ENCODE assay signal across 8 mouse cellular contexts in genomic region chr14:55822435-55822990, GRCm38 (mm10). TPM values are rescaled to one million over a fixed set of nuclear protein-coding genes. Genes with fewer than 3 reads are reported as not detected.
DNase-seq lines count a peak whose midpoint lies in the region; ATAC-seq lines count a peak whose summit lies in the region.

No protein-coding gene starts in this region.

- peak overlapping the region; percentile 100 for H3K27ac ChIP-seq in embryonic facial prominence, embryonic 15.5 days (replicated peaks)
- peak overlapping the region; percentile 92 for H3K27ac ChIP-seq in heart, embryonic 12.5 days (ENCODE audit: poor library complexity, severe bottlenecking)
- H3K27ac ChIP-seq in kidney, embryonic 14.5 days (ENCODE audit: low read depth, low read length): peak overlapping the region; percentile 97
- no peak overlapping the region; the same call in 1 of the 2 replicates for H3K27ac ChIP-seq in liver, embryonic 13.5 days
- peak overlapping the region; percentile 97 for H3K27ac ChIP-seq in stomach, embryonic 15.5 days

- ATAC-seq in embryonic facial prominence, embryonic 15.5 days (ENCODE audit: insufficient number of reproducible peaks, low FRiP score, low TSS enrichment, low read depth): no peak
- peak; percentile 30 for ATAC-seq in heart, embryonic 12.5 days (ENCODE audit: insufficient number of reproducible peaks, low FRiP score)
- no peak for ATAC-seq in kidney, embryonic 14.5 days (ENCODE audit: low FRiP score, low TSS enrichment)
- ATAC-seq in liver, embryonic 13.5 days (ENCODE audit: low read depth): peak; percentile 55; the same call in 1 of the 2 replicates
- ATAC-seq in stomach, embryonic 15.5 days (ENCODE audit: insufficient read depth, low FRiP score, low read depth): no peak

- H3K4me2 ChIP-seq in embryonic facial prominence, embryonic 15.5 days (replicated peaks): peak overlapping the region; percentile 76
- H3K4me2 ChIP-seq in heart, embryonic 12.5 days: peak overlapping the region; percentile 81
- H3K4me2 ChIP-seq in kidney, embryonic 14.5 days (replicated peaks; ENCODE audit: low read depth, low read length): peak overlapping the region; percentile 81
- peak overlapping the region; percentile 79 for H3K4me2 ChIP-seq in liver, embryonic 13.5 days
- H3K4me2 ChIP-seq in stomach, embryonic 15.5 days: peak overlapping the region; percentile 69

- no peaks in the 10 kb centered on the region for H3K36me3 ChIP-seq in embryonic facial prominence, embryonic 15.5 days
- H3K36me3 ChIP-seq in heart, embryonic 12.5 days: no peaks in the 10 kb centered on the region
- no peaks in the 10 kb centered on the region; the same call in 1 of the 2 replicates for H3K36me3 ChIP-seq in kidney, embryonic 14.5 days (ENCODE audit: control insufficient read depth, insufficient read depth, low read length)
- no peaks in the 10 kb centered on the region for H3K36me3 ChIP-seq in liver, embryonic 13.5 days
- no peaks in the 10 kb centered on the region for H3K36me3 ChIP-seq in stomach, embryonic 15.5 days

- WGBS in embryonic facial prominence, embryonic 15.5 days: 2% methylated on average over 13 of the region's 13 CpGs
- WGBS in heart, embryonic 12.5 days: 5% methylated on average over 12 of the region's 13 CpGs
- WGBS in kidney, embryonic 14.5 days: 5% methylated on average over 13 of the region's 13 CpGs
- 3% methylated on average over 13 of the region's 13 CpGs for WGBS in liver, embryonic 13.5 days (ENCODE audit: insufficient replicate concordance)
- 4% methylated on average over 13 of the region's 13 CpGs for WGBS in stomach, embryonic 15.5 days

- DNase-seq in CD8-positive naive resting alpha-beta T cell, adult 2 months (ENCODE audit: low read depth in 2 of 2, low spot score in 2 of 2): peak; percentile 69 to 72
- peak; percentile 81 for DNase-seq in brain, adult 2 months (ENCODE audit: low read depth, low spot score)
- DNase-seq in liver, embryonic 13.5 days: peak; percentile 51
- DNase-seq in naive thymus-derived CD4-positive, alpha-beta T cell, adult 2 months (ENCODE audit: low read depth): peak; percentile 88

- H3K27me3 ChIP-seq in embryonic facial prominence, embryonic 15.5 days: no peaks in the 10 kb centered on the region
- H3K27me3 ChIP-seq in heart, embryonic 12.5 days (replicated peaks): no peaks in the 10 kb centered on the region
- no peaks in the 10 kb centered on the region for H3K27me3 ChIP-seq in kidney, embryonic 14.5 days (ENCODE audit: control insufficient read depth, insufficient read depth, low read length)
- peaks cover 56% of the 10 kb centered on the region for H3K27me3 ChIP-seq in liver, embryonic 13.5 days
- no peaks in the 10 kb centered on the region for H3K27me3 ChIP-seq in stomach, embryonic 15.5 days (replicated peaks)

- no peaks in the 10 kb centered on the region for H3K9me3 ChIP-seq in embryonic facial prominence, embryonic 15.5 days (replicated peaks)
- no peaks in the 10 kb centered on the region for H3K9me3 ChIP-seq in heart, embryonic 12.5 days (replicated peaks)
- no peaks in the 10 kb centered on the region for H3K9me3 ChIP-seq in kidney, embryonic 14.5 days (ENCODE audit: control insufficient read depth, low read length)
- H3K9me3 ChIP-seq in liver, embryonic 13.5 days (replicated peaks): no peaks in the 10 kb centered on the region
- H3K9me3 ChIP-seq in stomach, embryonic 15.5 days: no peaks in the 10 kb centered on the region

- peak overlapping the region; percentile 77 for H3K4me3 ChIP-seq in embryonic facial prominence, embryonic 15.5 days (replicated peaks)
- peak overlapping the region; percentile 61 for H3K4me3 ChIP-seq in heart, embryonic 12.5 days
- H3K4me3 ChIP-seq in kidney, embryonic 14.5 days (ENCODE audit: low read length): peak overlapping the region; percentile 83
- peak overlapping the region; percentile 61 for H3K4me3 ChIP-seq in liver, embryonic 13.5 days (replicated peaks)
- H3K4me3 ChIP-seq in stomach, embryonic 15.5 days (replicated peaks): peak overlapping the region; percentile 67

- H3K9ac ChIP-seq in embryonic facial prominence, embryonic 15.5 days: peak overlapping the region; percentile 44; the same call in 1 of the 2 replicates
- H3K9ac ChIP-seq in heart, embryonic 12.5 days: peak overlapping the region; percentile 78
- H3K9ac ChIP-seq in kidney, embryonic 14.5 days (ENCODE audit: low read depth, low read length): peak overlapping the region; percentile 80; the same call in 1 of the 2 replicates
- peak overlapping the region; percentile 58; the same call in 1 of the 2 replicates for H3K9ac ChIP-seq in liver, embryonic 13.5 days
- peak overlapping the region; percentile 24; the same call in 1 of the 2 replicates for H3K9ac ChIP-seq in stomach, embryonic 15.5 days

- H3K4me1 ChIP-seq in embryonic facial prominence, embryonic 15.5 days: peaks cover 29% of the 10 kb centered on the region
- H3K4me1 ChIP-seq in heart, embryonic 12.5 days (replicated peaks): peaks cover 31% of the 10 kb centered on the region
- H3K4me1 ChIP-seq in kidney, embryonic 14.5 days (ENCODE audit: control insufficient read depth, insufficient read depth, low read length): peaks cover 15% of the 10 kb centered on the region
- peaks cover 33% of the 10 kb centered on the region for H3K4me1 ChIP-seq in liver, embryonic 13.5 days (replicated peaks)
- H3K4me1 ChIP-seq in stomach, embryonic 15.5 days: peaks cover 8% of the 10 kb centered on the region; the same call in 1 of the 2 replicates

RNA-seq across cellular contexts. Expression of gene Nfatc4, which starts 0.4 kb away (rescaled TPM):
- polyA plus RNA-seq in embryonic facial prominence, embryonic 15.5 days (2015; fragmentation: Nextera tagmentation; extraction: Ambion mirVana): 106 and 115 TPM in 2 replicates
- polyA plus RNA-seq in heart, embryonic 12.5 days (2016; fragmentation: Nextera tagmentation; extraction: Ambion mirVana): 17.5 and 18.6 TPM in 2 replicates
- polyA plus RNA-seq in kidney, embryonic 14.5 days (2014; fragmentation: Nextera tagmentation; extraction: Ambion mirVana): 26.3 and 33.8 TPM in 2 replicates
- polyA plus RNA-seq in liver, embryonic 13.5 days (2015; fragmentation: Nextera tagmentation; extraction: Ambion mirVana): 1.5 and 1.8 TPM in 2 replicates
- 35.5 and 40.9 TPM in 2 replicates for polyA plus RNA-seq in stomach, embryonic 15.5 days (2015; fragmentation: Nextera tagmentation; extraction: Ambion mirVana)

RNA-seq across cellular contexts. Expression of gene Nynrin, which starts 31.3 kb away (rescaled TPM):
- 20.8 and 25.0 TPM in 2 replicates for polyA plus RNA-seq in embryonic facial prominence, embryonic 15.5 days (2015; fragmentation: Nextera tagmentation; extraction: Ambion mirVana)
- polyA plus RNA-seq in heart, embryonic 12.5 days (2016; fragmentation: Nextera tagmentation; extraction: Ambion mirVana): 33.3 and 38.2 TPM in 2 replicates
- polyA plus RNA-seq in kidney, embryonic 14.5 days (2014; fragmentation: Nextera tagmentation; extraction: Ambion mirVana): 11.0 and 15.6 TPM in 2 replicates
- polyA plus RNA-seq in liver, embryonic 13.5 days (2015; fragmentation: Nextera tagmentation; extraction: Ambion mirVana): 2.2 and 3.1 TPM in 2 replicates
- polyA plus RNA-seq in stomach, embryonic 15.5 days (2015; fragmentation: Nextera tagmentation; extraction: Ambion mirVana): 15.4 and 18.5 TPM in 2 replicates

RNA-seq across cellular contexts. Expression of gene Ripk3, which starts 33.8 kb away (rescaled TPM):
- 34.5 and 41.3 TPM in 2 replicates for polyA plus RNA-seq in embryonic facial prominence, embryonic 15.5 days (2015; fragmentation: Nextera tagmentation; extraction: Ambion mirVana)
- polyA plus RNA-seq in heart, embryonic 12.5 days (2016; fragmentation: Nextera tagmentation; extraction: Ambion mirVana): 19.7 and 20.3 TPM in 2 replicates
- polyA plus RNA-seq in kidney, embryonic 14.5 days (2014; fragmentation: Nextera tagmentation; extraction: Ambion mirVana): 38.1 and 43.3 TPM in 2 replicates
- 20.4 and 22.1 TPM in 2 replicates for polyA plus RNA-seq in liver, embryonic 13.5 days (2015; fragmentation: Nextera tagmentation; extraction: Ambion mirVana)
- 32.0 and 36.9 TPM in 2 replicates for polyA plus RNA-seq in stomach, embryonic 15.5 days (2015; fragmentation: Nextera tagmentation; extraction: Ambion mirVana)

RNA-seq across cellular contexts. Expression of gene Adcy4, which starts 38.6 kb away (rescaled TPM):
- 17.4 and 22.2 TPM in 2 replicates for polyA plus RNA-seq in embryonic facial prominence, embryonic 15.5 days (2015; fragmentation: Nextera tagmentation; extraction: Ambion mirVana)
- polyA plus RNA-seq in heart, embryonic 12.5 days (2016; fragmentation: Nextera tagmentation; extraction: Ambion mirVana): 24.4 and 26.2 TPM in 2 replicates
- polyA plus RNA-seq in kidney, embryonic 14.5 days (2014; fragmentation: Nextera tagmentation; extraction: Ambion mirVana): 7.8 and 10.4 TPM in 2 replicates
- 1.8 and 2.2 TPM in 2 replicates for polyA plus RNA-seq in liver, embryonic 13.5 days (2015; fragmentation: Nextera tagmentation; extraction: Ambion mirVana)
- polyA plus RNA-seq in stomach, embryonic 15.5 days (2015; fragmentation: Nextera tagmentation; extraction: Ambion mirVana): 6.3 and 8.0 TPM in 2 replicates

RNA-seq across cellular contexts. Expression of gene Ltb4r1, which starts 56.8 kb away (rescaled TPM):
- 1.8 and 2.1 TPM in 2 replicates for polyA plus RNA-seq in embryonic facial prominence, embryonic 15.5 days (2015; fragmentation: Nextera tagmentation; extraction: Ambion mirVana)
- 0.49 and 0.76 TPM in 2 replicates for polyA plus RNA-seq in heart, embryonic 12.5 days (2016; fragmentation: Nextera tagmentation; extraction: Ambion mirVana)
- polyA plus RNA-seq in kidney, embryonic 14.5 days (2014; fragmentation: Nextera tagmentation; extraction: Ambion mirVana): 0.23 TPM in 1 of 2 replicates, not detected in the other
- polyA plus RNA-seq in liver, embryonic 13.5 days (2015; fragmentation: Nextera tagmentation; extraction: Ambion mirVana): 4.4 and 4.6 TPM in 2 replicates
- polyA plus RNA-seq in stomach, embryonic 15.5 days (2015; fragmentation: Nextera tagmentation; extraction: Ambion mirVana): 3.8 and 4.7 TPM in 2 replicates

Comparison
In these comparisons a context has a peak if more than half of its experiments do, and no peak if none do; other contexts are left out.
1. ATAC-seq: peak in heart, embryonic 12.5 days (single experiment) and liver, embryonic 13.5 days (single experiment); none in embryonic facial prominence, embryonic 15.5 days (single experiment), kidney, embryonic 14.5 days (single experiment) and stomach, embryonic 15.5 days (single experiment).
2. H3K9ac ChIP-seq: peak in every context shown above with its lines; median percentile 80 in kidney, embryonic 14.5 days; 78 in heart, embryonic 12.5 days; 58 in liver, embryonic 13.5 days; 44 in embryonic facial prominence, embryonic 15.5 days; 24 in stomach, embryonic 15.5 days.
3. Peak in every context shown above with its lines, with median percentiles within 50 percentile points of each other: DNase-seq, H3K4me2 ChIP-seq and H3K4me3 ChIP-seq.